Mouse (Mus musculus) gastrocnemius, postnatal 4 days (tissue): ENCODE measurements at regions not wholly inside any gene's neighbourhood (a gene's known extent, or its start where the extent isn't known, plus 50 kb on each side); places are given as distances from the start of the nearest gene placed in this dataset.

Source experiments
- DNase-seq, 2 experiments: peaks; one replicate each; pipeline ENCODE4 v3.0.0; 2021 to 2022; ENCODE audit warnings: low spot score in 2 of 2, mixed read lengths in 2 of 2

- DNase-seq = no peak
Measured at GRCm38 (mm10) chr10:66781171-66781510, 314.8 kb upstream of the Jmjd1c start.

GRCm38 (mm10) chr10:66782025-66782424 is 313.9 kb upstream of the Jmjd1c start:
- no peak for DNase-seq

GRCm38 (mm10) chr10:66787812-66788211 is 308.1 kb upstream of the Jmjd1c start:
- DNase-seq = no peak

GRCm38 (mm10) chr10:66796296-66796695 is 299.6 kb upstream of the Jmjd1c start:
- DNase-seq = no peak

- no peak for DNase-seq
Measured at GRCm38 (mm10) chr10:66802691-66803090, 293.2 kb upstream of the Jmjd1c start.

GRCm38 (mm10) chr10:66807261-66807968 is 288.5 kb upstream of the Jmjd1c start:
- peak; percentile 50 to 56 for DNase-seq

- DNase-seq = no peak
Measured at GRCm38 (mm10) chr10:66812515-66813260, 283.2 kb upstream of the Jmjd1c start.

- DNase-seq = no peak
Measured at GRCm38 (mm10) chr10:66813850-66814564, 281.9 kb upstream of the Jmjd1c start.

- DNase-seq = peak; percentile 73 to 89
Measured at GRCm38 (mm10) chr10:66814565-66815201, 281.2 kb upstream of the Jmjd1c start.

- DNase-seq = no peak
Measured at GRCm38 (mm10) chr10:66815951-66816350, 280.0 kb upstream of the Jmjd1c start.

GRCm38 (mm10) chr10:66816776-66817175 is 279.1 kb upstream of the Jmjd1c start:
- DNase-seq = no peak

- DNase-seq = no peak
Measured at GRCm38 (mm10) chr10:66817876-66818275, 278.0 kb upstream of the Jmjd1c start.

GRCm38 (mm10) chr10:66819517-66819916 is 276.4 kb upstream of the Jmjd1c start:
- DNase-seq = no peak

- no peak for DNase-seq
Measured at GRCm38 (mm10) chr10:66825737-66826136, 270.2 kb upstream of the Jmjd1c start.

GRCm38 (mm10) chr10:66826327-66826726 is 269.6 kb upstream of the Jmjd1c start:
- DNase-seq = peak in 1 of 2 experiments; percentile 33

GRCm38 (mm10) chr10:66834974-66835373 is 261.0 kb upstream of the Jmjd1c start:
- no peak for DNase-seq

GRCm38 (mm10) chr10:66839058-66839457 is 256.9 kb upstream of the Jmjd1c start:
- DNase-seq = peak in 1 of 2 experiments; percentile 24

- DNase-seq = no peak
Measured at GRCm38 (mm10) chr10:66843258-66843657, 252.7 kb upstream of the Jmjd1c start.

GRCm38 (mm10) chr10:66848778-66849177 is 247.1 kb upstream of the Jmjd1c start:
- DNase-seq = no peak

GRCm38 (mm10) chr10:66849681-66850080 is 246.2 kb upstream of the Jmjd1c start:
- DNase-seq = no peak

GRCm38 (mm10) chr10:66850972-66851478 is 244.9 kb upstream of the Jmjd1c start:
- no peak for DNase-seq
